Mouse (Mus musculus) megakaryocyte, embryonic 14.5 days (primary cell): ENCODE measurements around the gene Cmtr1.

Experiments used
- FLI1 ChIP-seq: IDR thresholded peaks from 2 replicates; pipeline ENCODE4 v1.6.1; 2012; ENCODE audit warnings: low read length, inconsistent platforms, mixed read lengths
- GATA1 ChIP-seq: IDR thresholded peaks from 3 replicates; pipeline ENCODE4 v1.6.1; 2012; ENCODE audit warnings: mixed read lengths, low read length, inconsistent platforms, borderline replicate concordance

- TF ChIP-seq FLI1: no peak
- no peak for TF ChIP-seq GATA1
Observed at GRCm38 (mm10) chr17:29692827-29693226, 32.4 kb downstream of the Cmtr1 start.
